Mouse (Mus musculus): ENCODE results near the gene Ivd. TPM values are rescaled to one million over a fixed set of nuclear protein-coding genes. Genes with fewer than 3 reads are reported as not detected.
A peak's percentile ranks its signal among the peaks of the same experiment; 100 is the strongest.

Ivd gene
- polyA plus RNA-seq, 1 experiment: 25.7 TPM

DNA sequence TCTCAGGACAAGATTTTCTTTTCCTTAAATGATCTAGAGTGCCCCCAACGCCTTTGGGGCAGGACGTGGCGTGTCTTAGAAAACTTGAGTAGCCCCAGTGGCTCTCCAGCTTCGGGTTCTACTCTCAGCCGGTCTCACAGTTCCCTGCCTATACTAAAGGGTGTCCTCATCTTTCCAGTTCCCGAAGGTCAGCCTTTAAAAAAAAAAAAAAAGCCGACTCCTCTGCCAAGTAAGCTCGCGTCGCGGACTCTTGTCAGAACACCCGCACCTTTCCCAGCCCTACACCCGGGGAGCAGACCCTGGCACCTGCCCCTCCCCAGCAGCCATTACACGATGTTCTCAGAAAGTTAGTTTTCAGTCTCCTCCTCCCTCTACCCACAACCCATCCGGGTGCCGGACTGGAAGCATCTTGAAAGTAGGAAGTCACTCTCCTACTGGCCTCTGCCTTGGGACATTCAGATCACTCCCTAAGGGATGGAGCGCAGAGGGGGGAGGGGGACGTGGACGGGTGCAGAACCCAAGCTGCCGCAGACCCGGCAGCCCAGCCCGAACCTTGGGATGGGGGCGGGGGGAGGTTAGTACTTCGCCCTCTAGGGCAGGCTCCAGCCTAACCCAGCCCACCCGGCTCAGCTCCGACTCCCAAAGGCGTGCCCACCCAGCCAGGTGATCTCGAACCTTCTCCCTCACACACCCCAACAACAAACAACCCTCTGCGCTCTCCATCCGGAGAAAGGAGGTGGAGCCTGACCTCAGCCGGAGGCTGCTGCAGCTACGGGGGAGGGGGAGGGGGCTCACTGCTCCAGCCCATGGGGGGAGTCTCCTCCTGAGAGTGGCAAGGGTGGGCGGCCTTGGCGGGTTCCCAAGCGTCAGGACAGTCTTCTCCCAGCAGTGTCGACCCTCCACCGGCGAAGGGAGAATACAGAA is 34.5 kb downstream of the Ivd start:
- Histone ChIP-seq H3K4me3 (ENCODE audit: low read depth, low read length) (peak overlapping the region; percentile 61), H3K27ac (ENCODE audit: insufficient read depth, low read depth, low read length) (no peak overlapping the region), H3K4me1 (ENCODE audit: control insufficient read depth, insufficient read depth, insufficient read length, low read length) (peaks cover 19% of the 10 kb centered on the region), H3K36me3 (ENCODE audit: control insufficient read depth, insufficient read depth, low read length) (no peaks in the 10 kb centered on the region), H3K27me3 (ENCODE audit: control insufficient read depth, insufficient read depth, low read length) (peaks cover 34% of the 10 kb centered on the region)
- TF ChIP-seq CTCF (IDR thresholded peaks at IDR 0.05; ENCODE audit: extremely low read depth, insufficient read length, insufficient replicate concordance, low read depth, low read length): no peak
- TF ChIP-seq POLR2A (IDR thresholded peaks at IDR 0.05; ENCODE audit: low read depth, low read length): 0 out of 2 replicates have a peak, but pooled peaks have one; percentile 6
- 5% methylated on average over 38 of the region's 38 CpGs for WGBS

GRCm38 (mm10) chr2:118896914-118897291 is 35.1 kb downstream of the Ivd start:
- peak overlapping the region; percentile 61 for H3K4me3 ChIP-seq (ENCODE audit: low read depth, low read length)
- H3K36me3 ChIP-seq (ENCODE audit: control insufficient read depth, insufficient read depth, low read length): no peaks in the 10 kb centered on the region
- no peak overlapping the region for H3K27ac ChIP-seq (ENCODE audit: insufficient read depth, low read depth, low read length)
- TF ChIP-seq POLR2A (IDR thresholded peaks at IDR 0.05; ENCODE audit: low read depth, low read length) (no peak), CTCF (IDR thresholded peaks at IDR 0.05; ENCODE audit: extremely low read depth, insufficient read length, insufficient replicate concordance, low read depth, low read length) (no peak)
- H3K27me3 ChIP-seq (ENCODE audit: control insufficient read depth, insufficient read depth, low read length): peaks cover 36% of the 10 kb centered on the region
- 3% methylated on average over 13 of the region's 13 CpGs for WGBS
- peaks cover 19% of the 10 kb centered on the region for H3K4me1 ChIP-seq (ENCODE audit: control insufficient read depth, insufficient read depth, insufficient read length, low read length)

GRCm38 (mm10) chr2:118897392-118897791 is 35.6 kb downstream of the Ivd start:
- H3K4me3 ChIP-seq (ENCODE audit: low read depth, low read length): peak overlapping the region; percentile 61; the same call in 1 of the 2 replicates
- no peak for TF ChIP-seq POLR2A (IDR thresholded peaks at IDR 0.05; ENCODE audit: low read depth, low read length)
- TF ChIP-seq CTCF (IDR thresholded peaks at IDR 0.05; ENCODE audit: extremely low read depth, insufficient read length, insufficient replicate concordance, low read depth, low read length): no peak
- peaks cover 19% of the 10 kb centered on the region for H3K4me1 ChIP-seq (ENCODE audit: control insufficient read depth, insufficient read depth, insufficient read length, low read length)
- no peaks in the 10 kb centered on the region for H3K36me3 ChIP-seq (ENCODE audit: control insufficient read depth, insufficient read depth, low read length)
- WGBS: 16% methylated on average over 7 of the region's 7 CpGs
- peaks cover 36% of the 10 kb centered on the region for H3K27me3 ChIP-seq (ENCODE audit: control insufficient read depth, insufficient read depth, low read length)
- no peak overlapping the region for H3K27ac ChIP-seq (ENCODE audit: insufficient read depth, low read depth, low read length)

GRCm38 (mm10) chr2:118897808-118898207 is 36.1 kb downstream of the Ivd start:
- TF ChIP-seq CTCF (IDR thresholded peaks at IDR 0.05; ENCODE audit: extremely low read depth, insufficient read length, insufficient replicate concordance, low read depth, low read length): no peak
- no peak for TF ChIP-seq POLR2A (IDR thresholded peaks at IDR 0.05; ENCODE audit: low read depth, low read length)
- no peak overlapping the region for H3K27ac ChIP-seq (ENCODE audit: insufficient read depth, low read depth, low read length)
- WGBS: 10% methylated on average over 11 of the region's 11 CpGs
- H3K27me3 ChIP-seq (ENCODE audit: control insufficient read depth, insufficient read depth, low read length): peaks cover 36% of the 10 kb centered on the region
- no peaks in the 10 kb centered on the region for H3K36me3 ChIP-seq (ENCODE audit: control insufficient read depth, insufficient read depth, low read length)
- H3K4me1 ChIP-seq (ENCODE audit: control insufficient read depth, insufficient read depth, insufficient read length, low read length): peaks cover 22% of the 10 kb centered on the region
- no peak overlapping the region for H3K4me3 ChIP-seq (ENCODE audit: low read depth, low read length)

GRCm38 (mm10) chr2:118898771-118899170 is 37.0 kb downstream of the Ivd start:
- no peak for TF ChIP-seq CTCF (IDR thresholded peaks at IDR 0.05; ENCODE audit: extremely low read depth, insufficient read length, insufficient replicate concordance, low read depth, low read length)
- TF ChIP-seq POLR2A (IDR thresholded peaks at IDR 0.05; ENCODE audit: low read depth, low read length): no peak
- Histone ChIP-seq H3K4me3 (ENCODE audit: low read depth, low read length) (no peak overlapping the region), H3K4me1 (ENCODE audit: control insufficient read depth, insufficient read depth, insufficient read length, low read length) (peaks cover 23% of the 10 kb centered on the region), H3K27me3 (ENCODE audit: control insufficient read depth, insufficient read depth, low read length) (peaks cover 36% of the 10 kb centered on the region), H3K27ac (ENCODE audit: insufficient read depth, low read depth, low read length) (no peak overlapping the region), H3K36me3 (ENCODE audit: control insufficient read depth, insufficient read depth, low read length) (no peaks in the 10 kb centered on the region)
- WGBS: 53% methylated on average over 4 of the region's 4 CpGs

DNA sequence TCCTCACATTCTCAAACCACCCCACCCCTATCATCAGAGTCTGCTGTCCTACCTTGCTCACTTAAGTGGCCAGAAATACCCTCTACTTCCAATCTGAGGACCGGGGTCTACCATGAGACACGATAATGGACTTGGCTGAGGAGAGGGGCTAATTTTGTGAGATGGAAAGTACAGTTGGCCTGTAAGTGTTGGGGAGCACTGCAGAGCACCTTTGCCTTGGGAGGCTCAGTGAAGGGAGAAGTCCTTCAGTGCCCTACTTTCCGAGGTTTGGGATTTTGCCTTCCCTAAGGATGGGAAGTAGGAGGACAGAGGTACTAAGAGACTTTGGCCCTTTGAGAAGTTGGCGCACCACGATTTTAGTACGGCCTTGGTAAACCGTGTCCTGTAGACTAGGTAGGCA is 37.6 kb downstream of the Ivd start:
- 42% methylated on average over 7 of the region's 7 CpGs for WGBS
- no peak for TF ChIP-seq POLR2A (IDR thresholded peaks at IDR 0.05; ENCODE audit: low read depth, low read length)
- TF ChIP-seq CTCF (IDR thresholded peaks at IDR 0.05; ENCODE audit: extremely low read depth, insufficient read length, insufficient replicate concordance, low read depth, low read length): no peak
- Histone ChIP-seq H3K4me3 (ENCODE audit: low read depth, low read length) (no peak overlapping the region), H3K4me1 (ENCODE audit: control insufficient read depth, insufficient read depth, insufficient read length, low read length) (peaks cover 23% of the 10 kb centered on the region), H3K27ac (ENCODE audit: insufficient read depth, low read depth, low read length) (no peak overlapping the region), H3K27me3 (ENCODE audit: control insufficient read depth, insufficient read depth, low read length) (peaks cover 36% of the 10 kb centered on the region), H3K36me3 (ENCODE audit: control insufficient read depth, insufficient read depth, low read length) (no peaks in the 10 kb centered on the region)

Measured in small intestine, adult 2 months (tissue).